ENCODE assay signal across 7 mouse cellular contexts in the genomic region with DNA sequence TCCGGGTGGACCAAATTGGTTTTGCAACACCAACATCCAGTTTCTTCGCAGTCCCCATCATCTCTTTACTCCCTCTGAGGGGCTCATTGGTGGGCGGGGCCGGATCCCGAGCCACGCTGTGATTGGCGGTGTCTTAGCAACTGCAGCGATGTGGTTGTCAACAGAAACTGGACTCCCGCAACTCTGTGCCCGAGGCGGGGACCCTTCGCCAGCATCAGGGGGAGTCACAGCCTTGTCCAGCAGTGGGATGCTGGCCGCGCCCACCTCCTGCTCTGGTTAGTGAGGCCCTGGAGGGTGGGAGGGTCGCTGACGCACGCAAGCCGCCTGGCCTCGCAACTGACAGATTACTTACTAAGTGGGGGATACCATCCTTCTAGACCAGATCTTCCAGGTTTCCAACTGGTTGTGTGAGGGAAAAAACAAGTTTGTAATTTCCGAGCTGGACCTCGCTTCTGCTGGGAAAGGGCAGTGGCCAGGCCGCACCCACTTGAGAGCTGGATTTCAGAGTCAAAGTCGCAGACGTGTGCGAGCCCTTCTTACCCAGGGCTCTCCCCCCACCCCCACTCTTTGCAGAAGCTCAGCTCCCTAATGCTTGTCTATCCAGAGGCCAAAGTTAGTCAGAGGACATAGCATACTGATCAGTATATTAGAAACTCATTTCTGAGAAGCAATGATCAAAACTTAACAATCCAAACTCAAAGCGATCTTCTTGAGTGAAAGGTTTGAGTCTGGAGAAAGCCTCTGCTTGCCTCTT. TPM values are rescaled to one million over a fixed set of nuclear protein-coding genes. Genes with fewer than 3 reads are reported as not detected.
A peak's percentile ranks its signal among the peaks of the same experiment; 100 is the strongest.
DNase-seq lines count a peak whose midpoint lies in the region; ATAC-seq and TF ChIP-seq lines count a peak whose summit lies in the region.

No protein-coding gene starts in this region.

- no peaks in the 10 kb centered on the region for H3K4me1 ChIP-seq in embryonic facial prominence, embryonic 11.5 days (ENCODE audit: control insufficient read depth, insufficient read depth, low read length)
- peaks cover 14% of the 10 kb centered on the region for H3K4me1 ChIP-seq in kidney, embryonic 15.5 days
- no peaks in the 10 kb centered on the region for H3K4me1 ChIP-seq in midbrain, postnatal 0 days (ENCODE audit: insufficient read depth, low read length)

- ATAC-seq in embryonic facial prominence, embryonic 11.5 days (replicated peaks; ENCODE audit: insufficient number of reproducible peaks, low FRiP score, low TSS enrichment, low read depth): peak; percentile 96
- peak; percentile 94 for ATAC-seq in kidney, embryonic 15.5 days (replicated peaks; ENCODE audit: low FRiP score)
- peak; percentile 94 for ATAC-seq in midbrain, postnatal 0 days (ENCODE audit: low FRiP score)

- WGBS in embryonic facial prominence, embryonic 11.5 days: 3% methylated on average over 26 of the region's 26 CpGs
- 3% methylated on average over 26 of the region's 26 CpGs for WGBS in kidney, embryonic 15.5 days
- WGBS in midbrain, postnatal 0 days: 2% methylated on average over 26 of the region's 26 CpGs

- H3K4me2 ChIP-seq in embryonic facial prominence, embryonic 11.5 days (ENCODE audit: low read depth, low read length): peak overlapping the region; percentile 75
- H3K4me2 ChIP-seq in kidney, embryonic 15.5 days: peak overlapping the region; percentile 81
- H3K4me2 ChIP-seq in midbrain, postnatal 0 days (ENCODE audit: low read depth, low read length, poor library complexity, severe bottlenecking): peak overlapping the region; percentile 87

- H3K27ac ChIP-seq in embryonic facial prominence, embryonic 11.5 days (replicated peaks; ENCODE audit: low read depth, low read length): no peak overlapping the region
- H3K27ac ChIP-seq in kidney, embryonic 15.5 days: peak overlapping the region; percentile 19; the same call in 1 of the 2 replicates
- no peak overlapping the region for H3K27ac ChIP-seq in midbrain, postnatal 0 days (ENCODE audit: low read depth, low read length)

- peak overlapping the region; percentile 46 for H3K4me3 ChIP-seq in embryonic facial prominence, embryonic 11.5 days (ENCODE audit: low read depth, low read length)
- H3K4me3 ChIP-seq in kidney, embryonic 15.5 days (replicated peaks): peak overlapping the region; percentile 50
- H3K4me3 ChIP-seq in midbrain, postnatal 0 days (ENCODE audit: low read depth, low read length): peak overlapping the region; percentile 54

- H3K9me3 ChIP-seq in embryonic facial prominence, embryonic 11.5 days (replicated peaks; ENCODE audit: control insufficient read depth, low read length): no peaks in the 10 kb centered on the region
- no peaks in the 10 kb centered on the region for H3K9me3 ChIP-seq in kidney, embryonic 15.5 days (replicated peaks)
- H3K9me3 ChIP-seq in midbrain, postnatal 0 days (ENCODE audit: low read length): no peaks in the 10 kb centered on the region

- peak; percentile 70 for DNase-seq in adrenal gland, adult 2 months
- peak; percentile 93 for DNase-seq in embryonic facial prominence, embryonic 11.5 days (ENCODE audit: low spot score)
- peak; percentile 70 for DNase-seq in heart, adult 8-10 months (ENCODE audit: low spot score)
- DNase-seq in liver: peak; percentile 47
- DNase-seq in midbrain, postnatal 0 days (ENCODE audit: low spot score): peak; percentile 90
- peak; percentile 22 to 55 for DNase-seq in spleen, postnatal 10 days (ENCODE audit: low spot score in 2 of 2)

- no peak for TF ChIP-seq CTCF in midbrain, postnatal 0 days (IDR thresholded peaks at IDR 0.05)

- H3K27me3 ChIP-seq in embryonic facial prominence, embryonic 11.5 days (ENCODE audit: control insufficient read depth, insufficient read depth, low read length): no peaks in the 10 kb centered on the region
- no peaks in the 10 kb centered on the region for H3K27me3 ChIP-seq in kidney, embryonic 15.5 days
- H3K27me3 ChIP-seq in midbrain, postnatal 0 days (ENCODE audit: insufficient read depth, low read length): no peaks in the 10 kb centered on the region

- H3K36me3 ChIP-seq in embryonic facial prominence, embryonic 11.5 days (replicated peaks; ENCODE audit: control insufficient read depth, insufficient read depth, low read depth, low read length): no peaks in the 10 kb centered on the region
- H3K36me3 ChIP-seq in kidney, embryonic 15.5 days: no peaks in the 10 kb centered on the region
- no peaks in the 10 kb centered on the region for H3K36me3 ChIP-seq in midbrain, postnatal 0 days (ENCODE audit: insufficient read depth, low read length)

- H3K9ac ChIP-seq in embryonic facial prominence, embryonic 11.5 days (replicated peaks; ENCODE audit: low read length): peak overlapping the region; percentile 43
- H3K9ac ChIP-seq in kidney, embryonic 15.5 days: no peak overlapping the region
- peak overlapping the region; percentile 50; the same call in 1 of the 2 replicates for H3K9ac ChIP-seq in midbrain, postnatal 0 days (replicated peaks; ENCODE audit: low read length, poor library complexity, severe bottlenecking)

RNA-seq across cellular contexts. Expression of a gene that starts 2.9 kb away (rescaled TPM):
- under 1 TPM; 0.35 to 0.49 TPM for total RNA-seq in adrenal gland, adult 2 months (2021)
- polyA plus RNA-seq in adrenal gland, adult 2 months (2012; rRNA removed): 1.0 TPM in 1 of 2 replicates, not detected in the other
- polyA plus RNA-seq in embryonic facial prominence, embryonic 11.5 days (2014; fragmentation: Nextera tagmentation; extraction: Ambion mirVana): 0.50 and 1.7 TPM in 2 replicates
- total RNA-seq in heart, adult 8-10 months (2022): under 1 TPM in 3 of 4 experiments, not detected in 1; 0.16 to 0.41 (median 0.29) TPM
- 0.51 TPM in 1 of 2 replicates, not detected in the other for polyA plus RNA-seq in kidney, embryonic 15.5 days (2015; fragmentation: Nextera tagmentation; extraction: Ambion mirVana)
- total RNA-seq in midbrain, postnatal 0 days (2014; rRNA removed): 1.1 and 1.2 TPM in 2 replicates
- polyA plus RNA-seq in midbrain, postnatal 0 days (2015; fragmentation: Nextera tagmentation; extraction: Ambion mirVana): 0.69 and 1.6 TPM in 2 replicates

Comparison
In these comparisons a context has a peak if more than half of its experiments do, and no peak if none do; other contexts are left out.
1. DNase-seq: peak in every context shown above with its lines; median percentile 93 in embryonic facial prominence, embryonic 11.5 days; 90 in midbrain, postnatal 0 days; 70 in adrenal gland, adult 2 months; 70 in heart, adult 8-10 months; 47 in liver; 38 in spleen, postnatal 10 days.